Mouse (Mus musculus) olfactory bulb, adult 2 months (tissue): ENCODE results near the gene Setd1a.

Source experiments
- CTCF ChIP-seq: fragments of 200-500 bp; IDR thresholded peaks from 2 replicates; pipeline ENCODE4 v1.5.1; 2012; ENCODE audit warnings: low read depth, mild to moderate bottlenecking, low read length, moderate library complexity; ENCODE audit not compliant: insufficient read depth
- POLR2A ChIP-seq: fragments of 200-500 bp; IDR thresholded peaks from 2 replicates; pipeline ENCODE4 v1.6.1; 2012; ENCODE audit warnings: mild to moderate bottlenecking, low read depth, low read length, moderate library complexity; ENCODE audit not compliant: insufficient read depth

- no peak for TF ChIP-seq CTCF
- TF ChIP-seq POLR2A: no peak
Measured at GRCm38 (mm10) chr7:127840886-127841285, 64.4 kb downstream of the Setd1a start.
